Mouse (Mus musculus) ES-Bruce4 (cell line): ENCODE measurements around the gene Scn8a. TPM values are rescaled to one million over a fixed set of nuclear protein-coding genes. Genes with fewer than 3 reads are reported as not detected.
"Not testable (repeated sequence)": the region's sequence is repeated elsewhere in the genome, so short reads cannot be mapped to it uniquely, and the experiment has no call there.

ENCODE experiments used
- H3K27ac ChIP-seq: 2 replicates; pipeline ENCODE4 v1.5.1; 2012; ENCODE audit warnings: low read length, inconsistent platforms; ENCODE audit not compliant: insufficient read depth
- H3K27me3 ChIP-seq: 2 replicates; pipeline ENCODE4 v1.6.1; 2012; ENCODE audit warnings: mild to moderate bottlenecking, low read length, inconsistent platforms; ENCODE audit not compliant: control insufficient read depth, poor library complexity, insufficient read depth, severe bottlenecking
- H3K36me3 ChIP-seq: 2 replicates; pipeline ENCODE4 v1.6.1; 2012; ENCODE audit warnings: inconsistent platforms, mild to moderate bottlenecking, low read length, moderate library complexity; ENCODE audit not compliant: control insufficient read depth, poor library complexity, insufficient read depth, severe bottlenecking
- H3K4me1 ChIP-seq: one replicate; pipeline ENCODE4 v1.8.1; 2011; ENCODE audit warnings: low read length; ENCODE audit not compliant: control insufficient read depth, insufficient read depth
- H3K4me3 ChIP-seq: 2 replicates; pipeline ENCODE4 v1.5.1; 2011; ENCODE audit warnings: low read depth, mild to moderate bottlenecking, low read length
- H3K9ac ChIP-seq: 2 replicates; pipeline ENCODE4 v1.6.1; 2012; ENCODE audit warnings: low read depth, mild to moderate bottlenecking, inconsistent platforms; ENCODE audit not compliant: poor library complexity, severe bottlenecking
- H3K9me3 ChIP-seq: replicated peaks from 2 replicates; pipeline ENCODE4 v1.6.1; 2012; ENCODE audit warnings: mild to moderate bottlenecking, low read length, inconsistent platforms; ENCODE audit not compliant: control insufficient read depth, poor library complexity, insufficient read depth, severe bottlenecking
- CTCF ChIP-seq: IDR thresholded peaks from one replicate; pipeline ENCODE4 v1.8.1; 2011; ENCODE audit warnings: low read depth, low read length
- EP300 ChIP-seq: IDR thresholded peaks from 2 replicates; pipeline ENCODE4 v1.6.1; 2011; ENCODE audit warnings: low read depth, low read length; ENCODE audit not compliant: insufficient read depth
- POLR2A ChIP-seq: IDR thresholded peaks from one replicate; pipeline ENCODE4 v1.8.1; 2011; ENCODE audit warnings: low read length; ENCODE audit not compliant: insufficient read depth
- polyA plus RNA-seq: library from polyadenylated mRNA; stranded (reverse); fragments of >200 nt; gene quantifications from 2 replicates; pipeline ENCODE4 v1.2.4, GENCODE M21; 2011; ENCODE audit warnings: low read depth; ENCODE audit not compliant: missing spikeins, insufficient read depth, insufficient read length

Gene Scn8a
- polyA plus RNA-seq: 7.0 and 8.9 TPM in 2 replicates

DNA sequence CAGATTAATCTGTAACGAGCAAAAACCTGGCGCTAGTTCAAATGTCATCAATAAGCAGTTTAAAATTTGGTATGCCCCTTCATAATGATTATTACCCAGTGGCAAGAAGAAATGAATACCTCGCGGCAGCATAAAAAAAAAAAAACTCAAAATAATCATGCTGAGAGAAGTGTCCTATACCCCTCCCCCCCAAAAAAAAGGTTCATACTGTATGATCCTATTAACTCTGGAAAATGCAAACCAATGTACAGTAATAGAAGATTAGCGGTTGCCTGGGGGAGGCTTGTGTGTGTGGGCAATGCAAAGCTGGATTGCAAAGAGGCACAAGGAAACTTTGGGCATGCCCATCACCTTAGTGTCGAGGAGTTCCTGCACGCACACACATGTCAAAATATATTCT lies at the start of gene Scn8a:
Gene Scn8a, plus strand, starts transcription at position 301 of the 400 bp plus-strand sequence.
- Histone ChIP-seq H3K4me1 (peaks cover 1% of the 10 kb centered on the region), H3K27me3 (0 out of 2 replicates have a peak, but pooled peaks cover 4% of the 10 kb centered on the region), H3K36me3 (no peaks in the 10 kb centered on the region), H3K4me3 (peak within 1 kb of the TSS; percentile 58), H3K9ac (peak within 1 kb of the TSS; percentile 99), H3K27ac (no peak within 1 kb of the TSS), H3K9me3 (no peaks in the 10 kb centered on the region)
- no peak for TF ChIP-seq CTCF
- TF ChIP-seq POLR2A: no peak
- TF ChIP-seq EP300: no peak

DNA sequence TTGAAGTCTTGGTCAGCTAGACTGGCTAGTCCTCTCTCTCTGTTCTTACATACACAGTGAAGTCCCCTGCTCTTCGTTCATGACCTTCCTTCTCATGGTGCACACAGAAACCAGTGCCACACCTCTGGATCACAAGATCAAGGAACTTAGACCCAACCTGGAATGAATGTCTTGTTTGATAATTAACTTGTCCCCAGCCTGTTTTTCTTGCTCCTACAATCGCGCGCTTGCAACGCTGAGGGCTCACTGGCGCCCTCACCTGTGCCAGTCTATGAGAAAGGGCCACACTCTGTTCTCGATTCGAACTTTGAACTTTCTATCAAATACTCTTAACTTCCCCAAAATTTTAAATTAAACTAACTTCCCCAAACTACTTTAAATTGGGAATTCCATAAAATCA lies 47.8 kb upstream of the Scn8a start:
- H3K27ac ChIP-seq: no peak overlapping the region
- H3K4me1 ChIP-seq: no peaks in the 10 kb centered on the region
- TF ChIP-seq CTCF: peak; percentile 46
- no peak for TF ChIP-seq EP300
- TF ChIP-seq POLR2A: no peak
- H3K27me3 ChIP-seq: no peaks in the 10 kb centered on the region
- no peak overlapping the region for H3K9ac ChIP-seq
- no peak overlapping the region for H3K4me3 ChIP-seq
- H3K9me3 ChIP-seq: no peaks in the 10 kb centered on the region
- no peaks in the 10 kb centered on the region for H3K36me3 ChIP-seq

GRCm38 (mm10) chr15:100822370-100822769 lies 47.3 kb upstream of the Scn8a start:
- H3K9me3 ChIP-seq, H3K36me3 ChIP-seq, H3K27ac ChIP-seq, H3K4me3 ChIP-seq, H3K4me1 ChIP-seq, H3K27me3 ChIP-seq, H3K9ac ChIP-seq: not testable (repeated sequence)

GRCm38 (mm10) chr15:100825249-100825856 lies 44.3 kb upstream of the Scn8a start:
- no peaks in the 10 kb centered on the region for H3K9me3 ChIP-seq
- no peak overlapping the region for H3K27ac ChIP-seq
- no peaks in the 10 kb centered on the region for H3K27me3 ChIP-seq
- H3K9ac ChIP-seq: no peak overlapping the region
- H3K36me3 ChIP-seq: no peaks in the 10 kb centered on the region
- no peak overlapping the region for H3K4me3 ChIP-seq
- H3K4me1 ChIP-seq: no peaks in the 10 kb centered on the region
- TF ChIP-seq POLR2A: no peak
- TF ChIP-seq EP300: no peak
- no peak for TF ChIP-seq CTCF

- no peaks in the 10 kb centered on the region for H3K9me3 ChIP-seq
- no peak overlapping the region for H3K9ac ChIP-seq
- H3K27me3 ChIP-seq: no peaks in the 10 kb centered on the region
- H3K4me1 ChIP-seq: no peaks in the 10 kb centered on the region
- no peaks in the 10 kb centered on the region for H3K36me3 ChIP-seq
- TF ChIP-seq CTCF (no peak), POLR2A (no peak), EP300 (no peak)
- H3K27ac ChIP-seq: no peak overlapping the region
- H3K4me3 ChIP-seq: no peak overlapping the region
Observed at GRCm38 (mm10) chr15:100826076-100826475, 43.6 kb upstream of the Scn8a start.

GRCm38 (mm10) chr15:100829775-100830174 lies 39.9 kb upstream of the Scn8a start:
- Histone ChIP-seq H3K9ac (no peak overlapping the region), H3K27me3 (no peaks in the 10 kb centered on the region), H3K27ac (no peak overlapping the region), H3K36me3 (no peaks in the 10 kb centered on the region), H3K9me3 (no peaks in the 10 kb centered on the region), H3K4me3 (no peak overlapping the region), H3K4me1 (no peaks in the 10 kb centered on the region)
- TF ChIP-seq EP300 (no peak), POLR2A (no peak), CTCF (no peak)
